Mouse (Mus musculus) fibroblast of lung, adult 2 months (primary cell): ENCODE data around the gene Ccdc60.
"Not testable (repeated sequence)": the region's sequence is repeated elsewhere in the genome, so short reads cannot be mapped to it uniquely, and the experiment has no call there.

Experiments used
- DNase-seq: peaks from one replicate; pipeline ENCODE4 v3.0.0-alpha.2; 2011; ENCODE audit warnings: low read depth

The Ccdc60 gene

DNA sequence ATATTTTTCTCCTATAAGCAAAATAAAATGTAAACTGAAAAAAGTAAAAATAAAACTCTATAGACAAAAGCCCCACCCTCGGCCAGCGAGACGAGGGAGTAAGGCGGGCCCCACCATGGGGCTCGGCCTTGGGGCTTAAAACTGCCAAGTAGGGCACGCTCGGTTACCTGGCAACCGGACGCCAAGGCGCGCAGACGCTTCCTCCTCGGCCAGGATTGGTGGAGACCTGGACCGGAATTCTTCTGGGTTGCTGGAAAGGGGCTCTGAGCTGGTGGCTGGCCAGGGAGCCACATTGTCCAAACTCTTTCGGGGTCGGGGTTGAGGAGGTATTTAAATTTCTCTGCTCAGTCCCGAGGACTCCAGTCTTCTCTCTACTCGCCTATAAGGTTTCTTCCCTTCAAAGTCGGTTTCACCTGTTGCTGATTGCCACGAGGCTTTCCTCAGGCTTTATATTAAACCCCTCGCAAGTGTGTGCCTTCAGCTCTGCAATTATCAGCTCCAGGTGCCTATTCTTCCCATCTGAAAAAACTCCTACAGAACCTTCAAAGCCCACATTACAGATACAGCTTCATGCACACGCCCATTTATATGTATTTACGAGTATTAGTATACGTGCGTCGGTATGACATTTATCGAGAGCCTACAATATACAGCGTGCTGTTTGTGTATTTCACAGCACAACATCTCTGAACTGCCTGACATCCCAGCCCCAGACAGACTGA is at the start of gene Ccdc60:
Gene Ccdc60, minus strand, starts transcription at position 137 of the 722 bp plus-strand sequence.
- DNase-seq = no peak

DNA sequence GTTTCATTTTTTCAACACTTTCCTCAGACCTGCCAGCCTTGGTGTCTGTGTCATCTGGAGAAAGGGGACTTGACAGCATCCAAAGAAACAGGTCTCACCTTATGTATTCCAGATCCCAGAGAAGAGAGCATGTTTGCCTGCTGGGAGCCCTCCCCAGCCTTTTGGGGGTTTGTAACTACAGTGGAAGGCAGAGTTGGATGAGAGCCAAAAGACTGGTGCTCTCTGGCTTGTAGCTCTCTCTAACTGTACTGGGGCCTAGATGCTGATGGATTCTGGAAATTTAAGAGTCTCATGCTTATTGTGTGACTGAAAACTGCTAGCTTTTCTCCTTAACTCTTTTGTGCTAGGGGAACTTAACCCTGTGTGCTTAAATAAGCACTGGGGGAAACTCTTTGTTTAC is 47.4 kb upstream of the Ccdc60 start:
- no peak for DNase-seq

DNA sequence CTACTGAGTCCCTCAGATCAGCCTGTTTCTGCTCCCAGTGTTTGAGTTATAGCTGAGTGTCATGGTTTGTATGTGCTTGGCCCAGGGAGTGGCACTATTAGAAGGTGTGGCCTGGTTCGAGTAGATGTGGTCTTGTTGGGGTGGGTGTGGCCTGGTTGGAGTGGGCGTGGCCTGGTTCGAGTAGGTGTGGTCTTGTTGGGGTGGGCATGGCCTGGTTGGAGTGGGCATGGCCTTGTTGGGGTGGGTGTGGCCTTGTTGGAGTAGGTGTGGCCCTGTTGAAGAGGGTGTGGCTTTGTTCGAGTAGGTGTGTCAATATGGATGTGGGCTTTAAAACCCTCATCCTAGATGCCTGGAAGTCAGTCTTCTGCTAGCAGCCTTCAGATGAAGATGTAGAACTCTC is 40.1 kb upstream of the Ccdc60 start:
- no peak for DNase-seq

DNA sequence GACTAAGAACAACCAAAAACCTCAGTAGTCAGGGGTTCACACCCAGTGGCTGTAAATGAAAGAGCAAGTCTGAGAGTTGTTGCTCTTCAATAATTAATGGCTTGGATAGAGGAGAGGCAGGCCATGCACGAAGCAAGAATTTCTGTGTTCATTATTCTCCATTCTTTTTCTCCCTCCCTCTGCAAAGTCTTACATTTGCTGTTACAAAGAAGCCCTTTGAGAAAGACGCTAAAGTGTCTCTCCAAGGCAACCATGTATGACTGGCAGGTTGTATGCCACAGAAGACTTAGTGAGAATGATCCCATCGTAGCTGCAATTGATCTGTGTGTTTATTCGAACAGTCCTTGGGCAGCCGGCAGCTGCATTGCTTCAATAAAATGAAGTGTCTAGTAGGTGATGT is 34.6 kb upstream of the Ccdc60 start:
- no peak for DNase-seq

DNA sequence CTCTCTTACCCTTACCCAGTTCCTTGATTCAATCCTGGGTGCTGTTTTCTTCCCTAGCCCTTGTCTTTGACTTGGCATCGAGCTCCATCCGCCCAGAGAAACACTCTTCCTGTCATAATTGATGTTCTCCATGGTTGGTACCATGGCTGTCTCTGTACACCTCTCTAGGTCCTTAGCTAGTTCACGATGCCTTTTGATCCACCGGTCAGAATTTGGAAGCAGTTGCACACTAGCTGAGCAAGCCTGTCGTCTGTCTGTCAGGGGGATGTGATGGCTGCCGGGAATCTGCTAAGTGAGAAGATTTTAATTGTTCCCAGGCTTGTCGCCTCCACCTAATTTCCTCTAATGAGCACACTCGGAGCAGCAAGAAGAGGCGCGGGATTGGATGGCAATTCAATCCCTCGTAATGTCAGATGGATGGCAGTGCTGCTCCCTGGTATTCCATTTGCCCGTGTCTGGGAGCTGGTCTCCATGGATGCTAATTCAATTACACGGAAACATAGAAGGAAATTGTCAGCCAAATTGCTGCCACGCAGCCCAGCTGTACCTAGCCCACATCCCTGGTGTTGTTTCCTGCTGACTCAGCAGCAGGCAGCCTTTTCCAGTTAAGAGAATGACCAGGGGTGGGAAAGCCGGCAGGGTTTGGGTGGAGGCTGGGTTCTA is 33.7 kb upstream of the Ccdc60 start:
- no peak for DNase-seq

DNA sequence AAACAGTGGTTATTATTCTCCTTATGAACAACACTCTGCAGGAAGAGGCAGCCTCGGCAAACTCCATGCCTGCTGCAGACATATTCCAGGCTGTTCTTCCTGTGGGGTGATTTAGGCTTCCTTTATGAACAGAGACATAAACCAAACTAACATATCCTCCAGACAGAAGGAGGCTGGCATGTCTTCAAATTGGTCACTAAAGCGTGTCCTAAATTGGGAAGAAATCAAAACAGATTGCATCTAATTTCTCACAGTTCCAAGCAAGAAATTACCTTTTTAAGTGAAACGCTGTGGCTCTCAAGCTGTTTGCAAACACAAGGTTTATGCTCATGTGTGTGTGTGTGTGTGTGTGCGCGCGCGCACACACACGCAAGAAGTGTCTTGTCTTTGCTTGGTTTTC is 24.9 kb upstream of the Ccdc60 start:
- no peak for DNase-seq

DNA sequence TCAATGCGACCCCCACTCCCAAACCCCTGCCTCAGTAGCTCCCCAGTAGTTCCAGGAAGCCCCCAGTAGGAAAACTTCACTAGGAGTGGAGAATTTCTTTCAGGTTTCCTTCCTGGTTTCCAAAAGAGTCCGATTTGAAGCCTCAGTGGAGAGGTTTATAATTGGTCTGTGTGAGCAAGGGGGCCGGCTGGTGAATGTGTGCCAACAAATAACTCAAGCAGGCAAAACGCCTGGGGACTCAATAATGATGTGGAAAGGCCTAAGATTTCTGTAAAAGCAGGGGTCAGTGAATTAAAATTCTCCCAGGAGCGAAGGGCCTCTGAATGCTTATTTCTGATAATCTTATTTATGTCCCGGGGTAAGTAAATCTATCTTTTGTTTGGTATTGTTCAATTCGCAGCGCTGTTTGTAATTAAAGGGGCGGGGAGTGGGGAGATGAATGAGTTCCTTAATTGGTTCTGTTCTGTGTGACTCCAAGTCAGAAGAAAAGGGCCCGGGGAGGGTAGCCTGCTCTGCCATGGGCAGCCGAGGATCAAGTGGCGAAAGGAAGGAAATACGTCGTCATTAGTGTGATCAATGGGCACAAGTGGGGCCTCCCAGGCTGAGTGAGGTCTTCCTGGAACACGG is 23.4 kb upstream of the Ccdc60 start:
- DNase-seq = no peak

DNA sequence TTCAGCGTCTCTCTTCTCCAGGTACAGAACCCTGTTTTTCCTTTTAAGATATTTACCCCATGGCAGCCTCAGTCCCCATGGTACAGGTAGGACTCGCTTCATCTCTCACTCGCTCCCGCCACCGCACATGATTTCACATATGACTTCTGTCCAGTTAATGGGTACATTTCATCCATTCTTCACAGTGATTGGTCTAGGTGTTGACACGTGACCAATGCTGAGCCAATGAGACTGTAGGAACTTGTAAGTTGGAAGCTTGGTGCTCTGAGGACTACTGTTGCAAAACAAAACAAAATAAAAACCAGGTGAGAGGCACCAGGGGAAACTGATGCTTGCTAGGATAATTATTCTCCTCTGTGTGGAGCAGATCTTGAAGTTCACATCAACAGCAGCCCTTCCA is 22.9 kb upstream of the Ccdc60 start:
- no peak for DNase-seq

DNA sequence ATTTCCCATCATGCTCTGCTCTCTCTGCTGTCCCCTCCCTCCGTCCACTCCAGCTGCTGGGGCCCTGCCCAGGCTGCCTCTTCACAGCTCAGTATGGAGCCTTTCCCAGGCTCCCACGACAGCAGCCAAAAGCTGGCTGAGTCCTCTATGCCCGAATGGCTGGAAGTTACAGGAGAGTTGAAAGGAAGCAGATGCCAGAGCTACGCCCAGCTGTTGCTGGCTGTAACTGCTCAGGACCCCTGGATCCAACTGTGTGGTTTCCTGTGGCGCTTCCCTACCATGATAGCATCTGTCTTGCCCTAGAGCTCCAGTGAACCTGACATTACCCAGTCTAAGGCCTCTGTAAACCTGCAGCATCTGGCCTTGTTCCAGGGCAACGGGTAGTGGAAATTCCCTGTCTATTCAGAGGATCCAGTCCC is 20.6 kb upstream of the Ccdc60 start:
- DNase-seq = no peak

DNA sequence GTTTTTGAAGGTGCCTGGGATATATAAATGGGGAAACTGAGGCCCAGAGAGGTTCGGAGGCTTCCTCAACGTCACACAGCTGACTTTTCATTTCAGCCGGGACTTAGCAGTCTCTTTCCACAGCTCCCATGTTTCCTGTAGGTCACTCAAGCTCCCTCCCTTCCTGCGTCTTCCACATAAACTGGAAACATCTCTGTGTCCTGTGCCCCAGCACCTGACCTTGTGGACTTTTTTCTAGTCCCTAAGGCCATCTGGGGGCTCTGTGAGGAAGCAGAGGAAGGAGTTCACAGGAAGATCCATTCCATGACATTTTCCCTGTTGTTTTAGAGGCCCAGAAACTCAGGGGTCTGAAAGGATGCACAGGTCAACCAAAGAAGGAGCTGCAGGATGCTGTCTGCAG is 16.8 kb upstream of the Ccdc60 start:
- DNase-seq = no peak

DNA sequence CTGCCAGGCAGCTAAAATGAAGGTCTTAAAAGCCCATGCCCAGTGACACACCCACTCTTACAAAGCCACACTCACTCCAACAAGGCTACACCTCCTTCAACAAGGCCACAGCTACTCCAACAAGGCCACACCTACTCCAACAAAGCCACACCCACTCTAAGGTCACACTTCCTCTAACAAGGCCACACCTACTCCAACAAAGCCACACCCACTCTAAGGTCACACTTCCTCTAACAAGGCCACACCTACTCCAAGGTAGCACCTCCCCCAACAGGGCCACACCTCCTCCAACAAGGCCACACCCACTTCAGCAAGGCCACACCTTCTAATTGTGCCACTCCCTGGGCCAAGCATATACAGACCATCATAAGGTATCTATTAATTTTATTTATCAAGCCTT is 16.4 kb upstream of the Ccdc60 start:
- not testable (repeated sequence) for DNase-seq

DNA sequence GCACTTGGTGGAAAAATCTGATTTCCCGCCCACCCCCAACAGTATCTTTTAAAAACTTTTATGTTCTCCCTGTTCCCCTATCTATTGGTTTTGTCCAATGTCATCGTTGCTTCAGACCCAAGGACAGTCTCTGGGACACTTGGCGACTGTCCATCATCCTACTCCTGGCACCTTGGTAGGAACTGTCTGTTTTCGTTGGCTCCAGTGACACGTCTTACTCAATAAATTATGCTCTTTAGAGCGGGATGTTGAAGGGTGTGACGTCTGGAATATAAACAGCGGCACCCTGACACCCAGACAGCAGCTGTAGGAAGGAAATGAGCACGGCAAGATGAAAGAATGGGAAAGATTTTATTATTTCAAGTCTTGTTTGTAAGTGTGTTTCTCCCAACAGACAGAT is 12.2 kb upstream of the Ccdc60 start:
- no peak for DNase-seq

DNA sequence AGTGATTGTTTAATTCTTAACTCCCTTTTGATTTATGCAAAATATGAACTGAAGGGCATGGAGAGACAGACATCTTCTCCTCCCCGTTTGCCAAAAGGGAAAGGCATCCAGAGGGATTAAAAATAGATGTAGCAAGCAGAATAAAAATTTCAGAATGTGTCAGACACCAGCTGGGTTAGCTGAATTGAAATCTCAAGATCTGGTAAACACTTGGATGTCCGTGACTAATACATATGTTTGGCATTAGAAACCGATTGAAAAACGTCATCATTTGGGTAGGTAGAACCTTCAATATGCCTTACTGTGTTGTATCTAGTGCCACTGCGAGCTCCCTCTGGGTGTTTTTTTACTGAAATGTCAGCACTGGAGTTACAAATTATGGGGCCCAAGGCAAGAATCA is 4.7 kb upstream of the Ccdc60 start:
- DNase-seq = no peak

DNA sequence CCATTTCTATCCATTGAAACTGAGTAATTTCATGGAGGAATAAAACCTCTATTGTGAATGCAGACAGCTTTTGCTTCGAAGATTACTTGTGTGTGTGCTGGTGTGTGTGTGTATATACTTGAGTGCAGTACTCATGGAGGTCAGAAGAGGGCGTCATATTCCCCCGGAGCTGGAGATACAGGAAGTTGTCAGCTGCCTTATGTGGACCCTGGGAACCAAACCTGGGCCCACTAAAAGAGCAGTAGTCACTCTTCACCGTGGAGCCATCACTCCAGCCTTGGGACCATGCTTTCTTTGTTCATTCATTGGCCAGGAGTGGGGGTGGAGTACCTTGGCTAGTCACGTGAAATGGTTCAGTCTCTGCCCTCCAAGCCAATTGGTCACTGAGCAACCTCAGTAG is 1.8 kb upstream of the Ccdc60 start:
- DNase-seq = no peak

DNA sequence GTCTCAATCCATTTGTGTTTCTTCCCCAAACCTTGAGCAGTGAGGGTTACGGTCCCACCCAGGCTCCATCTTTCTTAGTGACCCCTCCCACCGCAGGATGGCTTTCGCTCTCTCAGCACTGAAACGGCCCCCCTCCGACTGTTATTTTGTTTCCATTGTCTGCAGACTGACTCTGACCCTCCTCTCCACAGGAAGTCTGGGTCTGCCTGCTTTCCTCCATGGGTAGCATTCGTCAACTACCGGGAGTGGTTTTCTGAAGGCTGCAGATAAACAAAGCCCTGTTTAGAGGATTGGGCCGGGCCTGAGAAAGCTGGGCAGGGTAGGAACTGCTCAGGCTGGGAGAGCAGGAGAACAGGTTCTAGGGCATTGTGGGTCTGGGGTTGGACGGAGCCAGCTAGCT is 1.1 kb upstream of the Ccdc60 start:
- no peak for DNase-seq

DNA sequence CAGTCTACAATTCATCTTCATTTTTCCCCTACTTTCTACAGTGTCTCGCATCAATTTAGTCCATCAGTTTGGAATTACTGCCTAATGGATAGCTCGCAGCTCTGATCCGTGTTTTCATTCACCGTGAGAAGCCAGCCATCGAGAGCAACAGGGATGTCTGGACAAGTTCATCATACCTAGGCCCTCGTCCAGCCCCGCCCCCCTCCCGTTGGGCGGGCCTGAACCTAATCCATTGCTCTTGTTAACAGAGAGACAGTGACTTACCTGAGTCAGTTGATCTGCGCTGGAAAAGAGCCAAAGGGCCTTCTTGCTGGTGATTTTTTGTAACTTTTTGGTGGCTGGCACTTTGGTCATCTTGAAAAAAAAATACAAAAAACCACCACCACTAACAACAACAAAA is 602 bp downstream of the Ccdc60 start:
- DNase-seq = no peak

DNA sequence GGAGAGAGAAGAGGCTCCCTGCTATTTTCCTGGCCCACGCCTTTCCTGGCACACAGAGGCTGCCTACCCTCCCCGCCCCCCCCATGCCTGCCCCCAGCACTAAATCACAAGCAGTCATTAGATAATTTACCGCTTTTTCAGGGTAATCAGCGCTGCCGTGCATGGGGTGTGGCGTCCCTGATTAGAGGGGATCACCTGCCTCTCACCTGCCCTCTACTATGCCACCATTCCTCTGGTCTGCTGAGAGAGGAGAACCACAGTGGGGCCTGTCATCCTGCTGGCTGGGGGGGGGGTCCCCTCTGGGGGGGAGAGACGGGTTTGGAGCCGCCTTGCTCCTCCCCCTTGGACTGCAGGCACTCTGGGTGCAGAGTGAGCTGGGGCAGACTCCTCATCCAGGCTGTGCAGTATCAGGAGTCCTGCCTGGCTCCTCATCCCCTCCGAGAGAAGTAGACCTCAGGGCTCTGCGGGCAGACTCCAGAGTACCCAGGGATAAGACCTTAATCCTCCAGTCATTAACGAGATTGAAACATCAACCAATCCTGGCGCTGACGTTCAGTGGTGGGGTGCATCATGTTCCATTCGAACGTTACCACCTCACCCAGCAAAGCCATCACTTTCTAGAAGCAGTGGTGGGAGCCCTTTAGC is 3.1 kb downstream of the Ccdc60 start:
- no peak for DNase-seq

DNA sequence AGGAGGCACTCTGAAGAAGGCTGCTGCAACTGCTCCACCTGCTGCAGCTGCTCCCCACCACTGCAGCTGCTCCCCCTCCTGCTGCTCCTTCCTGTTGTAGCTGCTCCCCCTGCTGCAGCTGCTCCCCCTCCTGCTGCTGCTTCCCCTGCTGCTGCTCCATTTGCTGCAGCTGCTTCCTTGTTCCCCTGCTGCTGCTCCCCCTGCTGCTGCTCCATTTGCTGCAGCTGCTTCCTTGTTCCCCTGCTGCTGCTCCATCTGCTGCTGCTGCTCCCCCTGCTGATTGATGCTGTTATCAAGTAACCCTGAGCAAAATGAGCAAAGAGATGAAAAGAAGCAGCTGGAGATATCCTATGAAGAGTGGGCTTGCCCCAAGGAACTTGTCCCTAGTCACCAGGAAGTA is 8.3 kb downstream of the Ccdc60 start:
- no peak for DNase-seq

DNA sequence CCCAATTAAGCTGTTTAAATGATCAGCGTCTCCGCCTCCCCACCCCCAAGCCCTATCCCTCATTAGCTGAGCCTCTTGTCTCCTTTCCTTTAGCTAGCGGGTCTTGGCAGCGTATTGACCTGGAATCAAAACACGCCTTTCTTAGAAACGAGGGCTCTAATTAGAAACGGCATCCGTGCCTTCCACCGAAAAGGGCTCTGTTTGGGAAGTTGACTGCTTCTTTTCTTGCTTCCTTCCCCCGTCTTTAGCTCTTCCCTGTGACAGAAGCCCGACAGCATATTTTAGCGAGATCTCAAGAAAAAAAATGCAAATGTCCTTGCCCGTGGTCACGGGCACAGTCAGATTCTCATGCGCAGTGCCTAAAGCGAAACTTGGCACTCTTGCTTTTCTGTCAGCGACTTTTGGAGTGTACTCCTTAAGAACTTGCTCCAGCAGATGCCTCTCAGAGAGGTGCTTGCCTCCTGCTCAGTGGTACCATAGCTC is 10.3 kb downstream of the Ccdc60 start:
- no peak for DNase-seq

DNA sequence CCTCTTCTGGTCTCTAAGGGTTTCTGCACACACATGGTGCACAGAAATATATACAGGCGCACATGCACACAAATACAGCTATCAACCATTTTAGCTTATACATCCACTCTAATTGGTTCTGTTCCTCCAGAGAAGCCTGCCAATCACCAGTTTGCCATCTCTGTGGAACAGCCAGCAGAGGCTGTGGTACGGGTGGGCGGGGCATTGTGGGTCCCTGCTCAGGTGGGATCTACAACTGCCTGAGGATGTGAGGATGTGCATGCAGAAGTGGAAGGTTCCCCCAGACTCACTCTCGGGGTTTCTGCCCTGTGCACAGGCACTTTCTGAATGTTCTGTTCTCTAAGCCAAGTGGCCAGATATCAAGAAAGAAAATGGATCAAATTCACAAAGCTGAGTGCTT is 10.8 kb downstream of the Ccdc60 start:
- no peak for DNase-seq

DNA sequence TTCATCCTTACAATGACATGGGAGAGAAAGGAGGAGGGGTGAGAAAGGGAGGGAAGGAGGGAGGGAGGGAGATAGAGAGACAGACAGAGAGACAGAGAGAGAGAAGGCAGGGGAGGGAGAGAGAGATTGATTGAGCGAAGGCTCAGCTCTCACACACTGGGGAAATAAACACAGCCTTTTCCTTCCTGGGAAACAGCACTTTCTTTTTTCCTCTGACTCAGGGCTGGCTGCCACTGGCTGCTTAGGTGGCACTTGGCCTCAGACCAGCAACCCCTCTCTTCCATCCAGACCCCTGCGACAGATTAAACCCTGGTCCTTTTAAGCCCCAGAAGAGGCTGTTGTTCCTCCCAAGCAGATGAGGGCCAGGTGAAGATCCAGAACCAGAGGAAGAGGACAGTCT is 14.0 kb downstream of the Ccdc60 start:
- DNase-seq = no peak

DNA sequence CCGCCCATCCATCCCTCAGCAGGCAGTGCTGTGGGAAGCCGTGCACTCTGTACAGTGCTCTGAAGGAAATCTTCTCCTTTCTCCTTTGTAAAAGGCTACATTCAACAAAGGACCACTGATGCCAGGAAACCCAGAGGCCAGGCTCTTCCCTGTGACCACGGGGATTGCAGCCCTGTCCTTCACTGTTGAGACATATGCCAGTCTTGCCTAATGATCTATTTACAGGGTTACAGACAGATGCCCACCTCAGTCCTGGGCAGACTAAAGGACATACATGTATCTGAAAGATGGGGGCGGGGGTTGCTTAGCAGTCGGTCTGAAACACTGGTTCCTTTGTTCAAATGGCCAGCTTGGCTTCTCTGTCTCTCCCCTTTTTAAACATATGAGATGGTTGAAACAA is 14.4 kb downstream of the Ccdc60 start:
- DNase-seq = no peak
